Mouse (Mus musculus): ENCODE measurements around the gene Slc8b1. TPM values are rescaled to one million over a fixed set of nuclear protein-coding genes. Genes with fewer than 3 reads are reported as not detected.

Slc8b1 gene
- 13.2 and 15.4 TPM in 2 replicates for polyA plus RNA-seq (2012; rRNA removed)
- polyA plus RNA-seq (2014; fragmentation: Nextera tagmentation; extraction: Ambion mirVana): 3.7 and 5.6 TPM in 2 replicates

GRCm38 (mm10) chr5:120510982-120511642, at the start of gene Slc8b1:
Slc8b1 (plus strand) TSS chr5:120511168.
- Histone ChIP-seq H3K9ac (ENCODE audit: low read depth, low read length, severe bottlenecking) (peak within 1 kb of the TSS; percentile 46), H3K27me3 (ENCODE audit: control insufficient read depth, insufficient read depth, low read length) (no peaks in the 10 kb centered on the region), H3K4me2 (replicated peaks; ENCODE audit: low read depth, low read length, severe bottlenecking) (peak within 1 kb of the TSS; percentile 58), H3K9me3 (ENCODE audit: control insufficient read depth, low read length) (no peaks in the 10 kb centered on the region), H3K36me3 (ENCODE audit: control insufficient read depth, insufficient read depth, low read length) (no peaks in the 10 kb centered on the region), H3K4me1 (ENCODE audit: control insufficient read depth, insufficient read depth, low read length) (peaks cover 32% of the 10 kb centered on the region), H3K27ac (replicated peaks; ENCODE audit: low read depth, low read length) (no peak within 1 kb of the TSS), H3K4me3 (replicated peaks; ENCODE audit: low read length) (peak within 1 kb of the TSS; percentile 47)
- WGBS: under 1% methylated on average over 31 of the region's 36 CpGs
- DNase-seq (ENCODE audit: low spot score) (peak; percentile 89), ATAC-seq (ENCODE audit: low FRiP score, low read depth) (peak; percentile 85)
- TF ChIP-seq POLR2A (IDR thresholded peaks at IDR 0.05; ENCODE audit: borderline replicate concordance, extremely low read depth, insufficient read depth, insufficient read length): no peak

GRCm38 (mm10) chr5:120461902-120462301, 49.1 kb upstream of the Slc8b1 start:
- Histone ChIP-seq H3K4me3 (replicated peaks; ENCODE audit: low read length) (no peak overlapping the region), H3K9me3 (ENCODE audit: control insufficient read depth, low read length) (0 out of 2 replicates have a peak, but pooled peaks cover 5% of the 10 kb centered on the region), H3K9ac (ENCODE audit: low read depth, low read length, severe bottlenecking) (no peak overlapping the region), H3K27ac (replicated peaks; ENCODE audit: low read depth, low read length) (no peak overlapping the region), H3K4me1 (ENCODE audit: control insufficient read depth, insufficient read depth, low read length) (no peaks in the 10 kb centered on the region), H3K4me2 (replicated peaks; ENCODE audit: low read depth, low read length, severe bottlenecking) (no peak overlapping the region), H3K36me3 (ENCODE audit: control insufficient read depth, insufficient read depth, low read length) (no peaks in the 10 kb centered on the region), H3K27me3 (ENCODE audit: control insufficient read depth, insufficient read depth, low read length) (0 out of 2 replicates have a peak, but pooled peaks cover 3% of the 10 kb centered on the region)
- ATAC-seq (ENCODE audit: low FRiP score, low read depth): no peak
- 69% methylated on average over 14 of the region's 15 CpGs for WGBS
- TF ChIP-seq POLR2A (IDR thresholded peaks at IDR 0.05; ENCODE audit: borderline replicate concordance, extremely low read depth, insufficient read depth, insufficient read length): no peak
- DNase-seq (ENCODE audit: low spot score): no peak

- 0 out of 2 replicates have a peak, but pooled peaks cover 5% of the 10 kb centered on the region for H3K9me3 ChIP-seq (ENCODE audit: control insufficient read depth, low read length)
- DNase-seq (ENCODE audit: low spot score) (no peak), ATAC-seq (ENCODE audit: low FRiP score, low read depth) (no peak)
- no peak overlapping the region for H3K4me2 ChIP-seq (replicated peaks; ENCODE audit: low read depth, low read length, severe bottlenecking)
- no peak overlapping the region for H3K9ac ChIP-seq (ENCODE audit: low read depth, low read length, severe bottlenecking)
- H3K36me3 ChIP-seq (ENCODE audit: control insufficient read depth, insufficient read depth, low read length): no peaks in the 10 kb centered on the region
- no peak overlapping the region for H3K27ac ChIP-seq (replicated peaks; ENCODE audit: low read depth, low read length)
- 82% methylated on average over 4 of the region's 4 CpGs for WGBS
- 0 out of 2 replicates have a peak, but pooled peaks cover 3% of the 10 kb centered on the region for H3K27me3 ChIP-seq (ENCODE audit: control insufficient read depth, insufficient read depth, low read length)
- no peak overlapping the region for H3K4me3 ChIP-seq (replicated peaks; ENCODE audit: low read length)
- no peaks in the 10 kb centered on the region for H3K4me1 ChIP-seq (ENCODE audit: control insufficient read depth, insufficient read depth, low read length)
- TF ChIP-seq POLR2A (IDR thresholded peaks at IDR 0.05; ENCODE audit: borderline replicate concordance, extremely low read depth, insufficient read depth, insufficient read length): no peak
These were observed 46.6 kb upstream of the Slc8b1 start for GRCm38 (mm10) chr5:120464321-120464720.

GRCm38 (mm10) chr5:120465062-120465461, 45.9 kb upstream of the Slc8b1 start:
- Histone ChIP-seq H3K27ac (replicated peaks; ENCODE audit: low read depth, low read length) (no peak overlapping the region), H3K4me3 (replicated peaks; ENCODE audit: low read length) (no peak overlapping the region), H3K9ac (ENCODE audit: low read depth, low read length, severe bottlenecking) (no peak overlapping the region), H3K4me2 (replicated peaks; ENCODE audit: low read depth, low read length, severe bottlenecking) (no peak overlapping the region), H3K36me3 (ENCODE audit: control insufficient read depth, insufficient read depth, low read length) (no peaks in the 10 kb centered on the region), H3K9me3 (ENCODE audit: control insufficient read depth, low read length) (0 out of 2 replicates have a peak, but pooled peaks cover 5% of the 10 kb centered on the region), H3K4me1 (ENCODE audit: control insufficient read depth, insufficient read depth, low read length) (no peaks in the 10 kb centered on the region), H3K27me3 (ENCODE audit: control insufficient read depth, insufficient read depth, low read length) (0 out of 2 replicates have a peak, but pooled peaks cover 3% of the 10 kb centered on the region)
- ATAC-seq (ENCODE audit: low FRiP score, low read depth): no peak
- no peak for DNase-seq (ENCODE audit: low spot score)
- TF ChIP-seq POLR2A (IDR thresholded peaks at IDR 0.05; ENCODE audit: borderline replicate concordance, extremely low read depth, insufficient read depth, insufficient read length): no peak
- WGBS: 35% methylated on average over 5 of the region's 5 CpGs

GRCm38 (mm10) chr5:120465860-120466259, 45.1 kb upstream of the Slc8b1 start:
- DNase-seq (ENCODE audit: low spot score) (no peak), ATAC-seq (ENCODE audit: low FRiP score, low read depth) (no peak)
- no peaks in the 10 kb centered on the region for H3K36me3 ChIP-seq (ENCODE audit: control insufficient read depth, insufficient read depth, low read length)
- H3K27ac ChIP-seq (replicated peaks; ENCODE audit: low read depth, low read length): no peak overlapping the region
- H3K9me3 ChIP-seq (ENCODE audit: control insufficient read depth, low read length): 0 out of 2 replicates have a peak, but pooled peaks cover 5% of the 10 kb centered on the region
- TF ChIP-seq POLR2A (IDR thresholded peaks at IDR 0.05; ENCODE audit: borderline replicate concordance, extremely low read depth, insufficient read depth, insufficient read length): no peak
- no peak overlapping the region for H3K9ac ChIP-seq (ENCODE audit: low read depth, low read length, severe bottlenecking)
- H3K27me3 ChIP-seq (ENCODE audit: control insufficient read depth, insufficient read depth, low read length): 0 out of 2 replicates have a peak, but pooled peaks cover 3% of the 10 kb centered on the region
- H3K4me3 ChIP-seq (replicated peaks; ENCODE audit: low read length): no peak overlapping the region
- H3K4me2 ChIP-seq (replicated peaks; ENCODE audit: low read depth, low read length, severe bottlenecking): no peak overlapping the region
- no peaks in the 10 kb centered on the region for H3K4me1 ChIP-seq (ENCODE audit: control insufficient read depth, insufficient read depth, low read length)
- WGBS: 89% methylated on average over 6 of the region's 6 CpGs
